Mouse (Mus musculus): ENCODE data around the gene Tpp2.

Gene Tpp2

DNA sequence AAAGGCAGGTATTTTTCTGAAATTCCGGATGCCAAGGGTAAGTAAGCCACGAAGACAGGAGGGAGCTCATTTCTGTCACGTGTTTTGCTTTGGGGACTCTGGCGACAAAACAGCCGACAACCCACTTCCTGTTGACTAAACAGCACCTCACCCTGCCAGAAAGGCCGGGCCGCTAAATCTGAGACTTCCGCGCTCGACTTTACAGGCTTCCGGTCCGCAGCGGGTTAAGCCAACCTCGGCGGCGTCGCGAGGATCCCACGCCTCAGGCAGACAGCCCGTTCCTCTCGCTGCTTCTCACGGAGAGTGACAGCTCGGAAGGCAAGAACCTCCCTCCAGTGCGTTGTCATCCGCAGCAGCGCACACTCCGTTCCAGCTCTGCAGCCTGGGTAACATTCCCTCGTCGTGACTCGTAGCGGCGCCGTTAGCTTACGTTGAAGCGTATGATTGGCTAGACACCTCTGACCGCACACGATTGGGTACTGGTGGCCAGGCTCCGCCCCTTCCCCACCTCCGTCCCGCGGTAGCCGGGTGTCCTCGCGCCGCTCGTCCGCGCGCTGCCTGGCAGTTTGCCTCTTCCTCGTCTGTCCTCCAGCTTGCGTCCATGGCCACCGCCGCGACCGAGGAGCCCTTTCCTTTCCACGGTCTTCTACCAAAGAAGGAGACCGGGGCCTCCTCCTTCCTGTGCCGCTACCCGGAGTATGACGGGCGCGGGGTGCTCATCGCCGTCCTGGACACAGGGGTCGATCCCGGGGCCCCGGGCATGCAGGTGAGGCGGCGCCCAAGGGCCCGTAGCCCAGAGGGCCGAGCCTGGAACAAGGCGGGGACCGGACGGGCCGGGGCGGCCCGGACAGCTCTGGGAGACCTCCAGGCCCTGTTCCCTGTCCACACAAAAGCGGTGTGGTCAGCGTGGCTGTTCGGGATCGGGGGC lies at the start of gene Tpp2:
Gene Tpp2, plus strand, starts transcription at position 160 of the 928 bp plus-strand sequence.
- DNase-seq, result peak; percentile 92

DNA sequence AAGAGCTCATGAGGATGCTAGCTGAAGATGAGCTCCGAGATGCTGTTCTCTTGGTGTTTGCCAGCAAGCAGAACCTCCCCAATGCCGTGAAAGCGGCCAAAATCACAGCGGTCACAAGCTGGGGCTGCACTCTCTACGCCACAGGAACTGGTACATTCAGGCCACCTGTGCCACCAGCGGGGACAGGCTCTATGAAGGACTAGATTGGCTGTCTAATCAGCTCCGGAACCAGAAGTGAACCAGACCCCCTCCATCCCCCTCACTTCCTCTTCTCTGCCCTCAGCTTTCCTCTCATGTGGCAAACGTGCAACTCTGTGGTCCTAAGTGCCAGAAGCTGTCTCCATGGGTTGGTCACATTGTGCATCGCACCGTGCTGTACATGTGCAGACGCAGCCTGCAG lies 45.1 kb upstream of the Tpp2 start:
- DNase-seq, result peak in 1 of 2 experiments; percentile 23

DNA sequence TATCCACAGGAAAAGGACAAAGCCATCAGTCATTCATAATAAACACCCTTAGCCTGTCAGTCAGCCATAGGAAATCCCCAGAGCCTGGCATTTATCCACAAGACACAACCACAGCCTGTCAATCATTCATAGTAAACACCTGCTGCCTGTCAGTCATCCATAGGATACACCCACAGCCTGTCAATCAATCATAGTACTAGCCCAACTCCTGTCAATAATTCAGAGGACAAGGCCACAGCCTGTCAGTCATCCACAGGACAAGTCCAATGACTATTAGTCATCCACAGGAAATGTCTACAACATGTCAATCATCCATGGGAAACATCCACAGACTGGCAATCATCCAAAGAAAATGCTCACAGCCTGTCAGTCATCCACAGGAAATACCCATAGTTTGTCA lies 37.7 kb upstream of the Tpp2 start:
- no peak for DNase-seq

DNA sequence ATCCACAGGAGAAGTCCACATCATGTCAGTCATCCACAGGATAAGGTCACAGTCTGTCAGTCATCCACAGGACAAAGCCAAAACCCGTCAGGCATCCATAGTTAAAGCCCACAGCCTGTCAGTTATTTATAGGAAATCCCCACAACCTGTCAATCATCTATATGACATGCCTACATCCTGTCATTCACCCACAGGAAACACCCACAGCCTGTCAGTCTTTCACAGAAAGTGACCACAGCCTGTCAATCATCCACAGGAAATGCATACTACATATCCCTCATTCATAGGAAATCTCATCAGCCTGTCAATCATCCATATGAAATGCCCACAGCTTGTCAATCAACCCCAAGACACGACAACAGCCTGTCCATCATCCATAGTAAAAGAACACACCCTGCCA lies 36.3 kb upstream of the Tpp2 start:
- peak; percentile 38 to 45 for DNase-seq

DNA sequence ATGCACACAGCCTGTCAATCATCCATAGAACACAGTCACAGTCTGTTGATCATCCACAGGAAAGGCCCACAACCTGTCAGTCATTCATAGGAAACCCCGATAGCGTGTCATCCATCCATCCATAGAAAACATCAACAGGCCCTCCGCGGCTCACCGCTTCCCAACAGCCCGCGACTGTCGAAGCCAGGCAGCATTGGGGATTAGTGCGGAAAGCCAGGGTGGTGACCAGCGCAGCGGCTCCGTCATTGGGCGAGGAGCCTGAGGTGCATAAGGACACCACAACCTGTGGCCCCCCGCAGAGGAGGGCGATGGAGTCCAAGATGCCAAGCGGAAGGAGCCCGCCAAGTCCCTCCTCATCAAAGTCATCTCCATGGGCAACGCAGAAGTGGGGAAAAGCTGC lies 35.5 kb upstream of the Tpp2 start:
- DNase-seq, result no peak

DNA sequence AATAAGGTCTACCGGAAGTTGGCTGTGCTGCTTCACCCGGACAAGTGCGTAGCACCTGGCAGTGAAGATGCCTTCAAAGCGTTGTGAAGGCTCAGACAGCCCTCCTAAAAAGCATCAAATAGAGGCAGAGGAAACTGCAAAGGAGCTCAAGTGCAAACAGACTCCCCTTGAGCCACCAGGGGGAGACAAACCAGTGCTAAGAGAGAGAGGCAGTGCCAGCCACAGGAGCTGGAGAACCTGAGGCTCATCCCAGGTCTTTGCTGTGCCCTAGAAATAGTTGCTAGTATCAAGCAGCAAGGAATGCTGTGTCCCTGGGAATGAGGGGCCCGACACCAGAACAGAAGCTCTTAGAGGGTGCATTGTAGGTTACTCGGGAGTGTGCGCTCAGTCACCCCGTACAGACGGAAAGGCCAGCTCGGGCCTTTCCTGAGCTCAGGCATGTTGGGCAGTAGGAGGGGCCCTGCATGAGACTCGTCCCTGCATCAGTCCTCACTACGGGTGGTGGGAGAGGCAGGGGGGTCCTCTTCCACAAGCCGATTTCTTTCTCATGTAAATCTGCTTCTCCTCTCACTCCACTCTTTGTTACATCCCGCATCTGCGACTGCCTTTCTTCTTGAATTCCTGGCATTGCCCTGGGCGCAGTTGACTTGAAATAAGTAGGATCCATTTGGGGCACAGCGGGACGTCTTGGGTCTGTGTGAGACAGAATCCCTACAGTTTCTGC lies 34.3 kb upstream of the Tpp2 start:
- DNase-seq, result peak; percentile 82 to 84

DNA sequence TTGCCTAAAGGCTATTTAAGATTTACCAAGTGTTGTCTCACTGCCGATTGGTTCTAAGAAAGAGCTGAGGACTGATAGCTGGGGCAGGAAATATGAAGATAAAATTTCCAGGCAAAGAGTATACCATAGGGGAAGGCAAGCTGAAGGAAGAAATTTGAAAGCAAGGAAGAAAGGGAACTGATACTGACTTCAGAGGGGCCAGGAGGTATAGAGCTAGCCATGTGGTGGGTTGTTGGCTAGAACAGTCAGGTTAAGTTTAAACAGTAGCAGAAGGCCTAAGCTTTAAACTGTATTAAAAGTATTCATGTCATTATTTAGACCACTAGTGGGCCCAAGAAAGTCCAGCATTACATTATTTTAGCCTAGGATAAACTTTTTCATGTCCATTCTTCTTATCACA lies 31.0 kb upstream of the Tpp2 start:
- no peak for DNase-seq

DNA sequence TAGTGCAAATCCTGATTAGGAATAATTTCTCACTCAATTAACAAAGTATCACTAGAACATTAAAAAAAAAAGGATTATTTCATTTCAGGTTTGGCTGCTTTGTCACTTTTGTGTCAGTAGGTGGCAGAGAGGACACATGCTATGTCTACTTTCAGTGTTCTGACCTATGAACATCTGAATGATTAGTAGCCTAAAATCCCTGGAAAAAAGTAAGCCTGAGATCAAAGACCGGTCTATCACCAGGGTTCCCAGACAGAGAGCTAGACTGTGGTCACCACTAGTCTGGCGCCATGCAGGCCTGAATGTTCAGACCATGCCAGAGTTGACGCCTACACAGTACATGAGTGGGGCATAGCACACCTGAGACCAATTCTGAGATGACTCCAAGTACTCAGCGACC lies 30.6 kb upstream of the Tpp2 start:
- peak in 1 of 2 experiments; percentile 22 for DNase-seq

DNA sequence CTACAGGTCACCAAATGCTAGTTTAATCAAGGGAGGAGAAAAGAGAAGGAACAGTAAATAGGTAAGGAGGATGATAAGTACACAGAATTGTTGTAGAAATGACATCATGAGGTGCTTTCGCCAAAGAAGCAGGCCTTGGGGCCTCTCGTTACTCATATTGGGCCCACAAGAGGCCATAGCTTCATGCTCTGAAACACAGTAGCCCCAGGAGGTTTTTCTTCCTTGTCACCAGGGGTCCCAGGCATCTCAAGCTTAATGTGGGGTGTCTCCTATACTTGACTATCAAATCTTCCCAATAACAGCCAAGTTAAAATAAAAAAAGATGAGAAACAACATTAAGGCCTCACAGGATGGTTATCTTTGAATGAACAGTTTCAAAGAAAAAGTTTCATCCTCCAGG lies 18.0 kb upstream of the Tpp2 start:
- no peak for DNase-seq

DNA sequence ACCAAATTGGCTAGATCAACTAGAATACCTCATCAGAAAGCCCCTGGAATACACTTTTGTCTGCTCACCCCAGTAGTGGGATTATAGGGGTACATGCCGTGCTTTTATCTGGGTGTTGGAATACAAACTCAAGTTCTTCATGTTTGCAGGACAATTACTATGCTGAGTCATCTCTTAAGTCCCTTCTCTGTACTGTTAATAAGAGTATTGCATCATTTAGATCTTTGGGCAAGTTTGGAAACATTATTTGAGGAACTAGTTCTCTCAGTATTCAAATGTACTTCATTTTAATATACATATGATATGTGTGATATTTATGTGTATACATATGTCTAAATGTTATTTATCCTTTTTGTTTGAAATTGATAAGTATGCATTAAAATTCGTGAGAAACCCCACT lies 16.6 kb upstream of the Tpp2 start:
- DNase-seq, result no peak

DNA sequence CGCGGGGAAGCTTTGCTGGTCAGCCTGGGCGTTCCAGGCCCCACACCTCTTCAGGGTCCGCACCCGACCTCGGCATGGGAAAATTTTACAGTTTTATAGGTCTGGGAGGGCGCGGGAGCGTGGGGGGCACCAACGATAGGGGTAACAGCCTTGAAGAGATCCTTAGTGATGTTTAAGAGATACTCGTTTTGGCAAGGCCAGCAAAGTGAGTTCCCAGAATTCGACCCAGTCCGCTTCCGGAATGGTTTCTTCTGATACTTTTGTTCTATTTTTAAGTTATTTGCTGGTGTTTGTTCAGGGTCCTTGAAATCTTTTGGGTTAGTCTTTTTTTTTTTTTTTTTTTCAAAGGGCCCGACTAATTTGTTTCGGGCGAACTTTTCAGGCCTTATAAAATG lies 966 bp downstream of the Tpp2 start:
- no peak for DNase-seq

DNA sequence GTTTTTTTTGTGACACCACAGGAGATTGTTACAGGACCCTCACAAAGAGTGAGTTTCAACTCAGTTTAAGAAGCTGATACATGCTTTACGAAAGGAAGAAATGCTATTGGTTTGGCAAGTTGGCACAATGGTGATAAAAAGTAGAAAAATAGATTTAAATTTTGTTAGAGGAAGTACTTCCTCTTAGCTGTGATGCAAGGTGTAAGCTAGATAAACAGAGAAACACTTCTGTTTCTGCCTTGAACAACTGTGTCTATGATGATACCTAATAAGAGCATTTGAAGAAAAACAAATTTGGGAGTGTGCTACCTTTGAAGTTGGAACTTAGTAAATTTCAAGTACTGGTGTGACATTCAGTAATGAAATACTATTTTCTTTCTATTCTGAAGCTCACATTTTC lies 5.9 kb downstream of the Tpp2 start:
- no peak for DNase-seq

DNA sequence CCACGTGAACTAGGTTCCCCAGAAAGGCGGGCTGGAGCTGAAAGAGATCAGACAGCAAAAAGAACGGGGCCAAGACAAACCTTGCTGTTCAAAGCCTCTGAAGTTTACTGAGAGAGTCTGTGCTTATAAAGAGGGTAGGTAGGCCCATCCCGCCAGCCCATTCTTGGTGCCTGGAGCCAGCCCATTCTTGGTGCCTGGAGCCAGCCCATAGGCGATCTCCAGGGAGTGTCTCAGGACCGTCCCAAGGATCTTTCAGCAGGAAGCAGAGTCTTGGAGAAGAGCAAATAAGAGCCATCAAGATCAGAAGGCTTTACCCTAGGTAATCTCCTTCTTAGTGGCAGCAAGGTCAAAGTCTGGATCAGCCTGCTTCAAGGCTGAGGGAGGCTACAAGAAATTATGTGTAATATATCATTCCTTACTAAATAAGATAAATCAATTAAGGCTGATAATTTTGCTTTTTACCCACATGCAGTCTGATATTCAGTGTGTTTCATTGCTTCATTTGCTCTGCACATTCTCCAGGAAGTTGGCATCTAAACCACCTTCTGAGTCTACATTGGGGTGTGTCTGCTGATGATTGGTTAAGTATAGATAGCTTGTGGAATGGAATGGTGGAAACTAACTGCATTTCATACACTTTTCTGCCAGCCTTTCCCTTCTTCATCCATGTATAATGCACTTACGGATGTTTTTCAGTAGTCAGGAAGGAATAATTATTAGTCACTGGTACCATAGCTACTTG lies 8.2 kb downstream of the Tpp2 start:
- DNase-seq, result no peak

DNA sequence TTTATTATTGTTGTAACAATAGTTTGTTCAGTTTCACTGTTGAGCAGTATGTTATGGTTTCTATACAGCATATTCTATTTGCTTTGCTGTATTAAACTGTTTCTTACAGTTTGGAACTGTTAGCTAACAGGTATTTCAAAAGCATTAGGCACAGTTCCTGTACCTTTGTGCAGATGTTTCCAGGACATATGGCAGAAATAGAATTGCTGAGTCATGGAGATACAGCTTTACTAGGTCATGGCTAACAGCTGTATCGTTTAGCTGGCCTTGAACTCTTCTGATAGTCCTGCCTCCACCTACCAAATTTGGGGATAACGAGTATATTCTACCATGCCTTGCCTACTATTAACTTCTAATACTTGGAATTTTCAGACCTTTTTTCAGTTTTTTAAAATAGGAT lies 9.4 kb downstream of the Tpp2 start:
- no peak for DNase-seq

DNA sequence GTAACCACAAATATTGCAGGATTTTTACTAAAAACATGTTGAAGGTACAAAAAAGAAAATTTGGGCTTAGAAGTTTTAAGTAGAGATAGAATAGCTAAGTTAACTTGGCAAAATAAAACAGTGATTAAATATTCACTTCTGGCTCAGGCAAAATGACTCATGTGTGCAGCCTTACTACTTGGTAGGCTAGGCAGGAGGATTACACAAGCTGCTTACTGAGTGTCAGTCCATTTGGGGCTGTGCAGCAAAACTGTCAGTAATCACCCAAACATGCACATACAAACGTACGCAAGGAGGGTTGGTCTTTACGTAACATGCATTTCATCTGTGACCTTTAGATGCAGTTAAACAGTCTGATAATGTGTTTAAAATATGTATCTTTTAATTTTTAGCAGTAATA lies 20.2 kb downstream of the Tpp2 start:
- DNase-seq, result no peak

DNA sequence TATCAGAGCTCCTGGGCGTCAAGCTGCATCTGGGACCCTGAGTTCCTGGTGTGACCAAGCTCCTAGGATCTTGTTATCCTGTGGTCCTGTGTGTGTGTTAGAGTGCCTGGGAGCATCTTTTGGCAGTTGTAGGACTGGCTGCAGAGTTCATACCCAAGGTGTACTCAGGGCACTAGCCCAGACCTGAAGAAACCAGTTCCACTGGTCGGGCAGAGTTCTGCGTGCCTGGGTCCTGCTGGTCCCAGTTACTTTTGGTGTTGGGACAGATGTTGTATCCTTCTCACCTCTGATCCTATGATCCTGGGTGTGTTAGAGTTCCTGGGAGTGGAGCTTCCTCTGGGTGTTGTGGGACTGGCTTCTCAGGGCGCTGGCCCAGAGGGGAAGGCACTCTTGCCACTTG lies 30.9 kb downstream of the Tpp2 start:
- DNase-seq, result no peak

DNA sequence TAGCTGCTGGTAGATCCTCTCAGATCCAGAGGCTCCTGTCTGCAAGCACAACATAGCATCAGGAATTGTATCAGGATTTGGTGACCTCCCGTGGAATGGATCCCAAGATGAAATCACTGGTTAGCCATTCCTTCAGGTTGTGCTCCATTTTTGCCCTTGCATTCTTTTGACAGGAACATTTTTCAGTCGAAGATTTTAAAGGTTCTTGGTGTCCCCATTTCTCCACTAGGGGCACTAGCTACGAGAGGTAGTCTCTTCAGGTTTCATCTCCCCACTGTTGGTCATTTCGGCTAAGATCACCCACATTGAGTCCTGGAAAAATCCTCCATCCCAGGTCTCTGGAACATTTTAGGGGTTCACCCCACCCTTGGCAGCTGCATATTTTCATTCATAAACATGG lies 33.3 kb downstream of the Tpp2 start:
- DNase-seq, result peak; percentile 20 to 25

DNA sequence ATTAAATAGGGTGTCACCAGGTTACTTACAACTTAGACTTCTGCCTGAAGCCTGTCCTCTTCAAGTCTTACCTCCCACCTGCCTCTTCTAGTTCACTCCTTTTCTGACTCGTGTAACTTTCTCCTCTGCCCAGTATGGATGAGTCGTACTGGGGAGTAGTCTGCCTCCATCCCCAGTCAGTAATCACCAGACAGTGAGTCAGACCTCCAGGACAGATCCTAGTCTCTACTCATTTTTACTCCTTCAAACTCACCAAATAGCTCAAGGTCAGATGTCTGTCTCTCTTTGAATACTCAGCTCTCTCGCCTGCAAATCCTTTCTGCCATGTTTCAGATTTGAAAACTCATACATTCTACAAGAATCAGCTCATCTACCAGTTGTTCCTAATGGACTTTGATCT lies 35.9 kb downstream of the Tpp2 start:
- DNase-seq, result no peak

DNA sequence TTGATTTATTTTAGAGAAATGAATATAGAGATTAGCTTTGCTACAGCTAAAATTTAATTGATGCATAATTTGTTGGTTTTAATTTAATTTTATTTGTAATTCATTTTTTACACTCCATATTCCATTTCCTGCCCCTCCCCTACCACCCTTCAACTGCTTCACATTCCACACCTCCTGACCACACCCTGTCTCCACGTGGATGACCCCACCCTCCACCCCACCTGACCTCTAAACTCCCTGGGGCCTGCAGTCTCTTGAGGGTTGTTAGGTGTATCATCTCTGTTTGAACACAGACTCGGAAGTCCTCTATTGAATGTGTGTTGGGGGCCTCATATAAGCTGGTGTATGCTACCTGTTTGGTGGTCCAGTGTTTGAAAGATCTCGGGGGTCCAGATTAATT lies 37.6 kb downstream of the Tpp2 start:
- DNase-seq, result no peak

DNA sequence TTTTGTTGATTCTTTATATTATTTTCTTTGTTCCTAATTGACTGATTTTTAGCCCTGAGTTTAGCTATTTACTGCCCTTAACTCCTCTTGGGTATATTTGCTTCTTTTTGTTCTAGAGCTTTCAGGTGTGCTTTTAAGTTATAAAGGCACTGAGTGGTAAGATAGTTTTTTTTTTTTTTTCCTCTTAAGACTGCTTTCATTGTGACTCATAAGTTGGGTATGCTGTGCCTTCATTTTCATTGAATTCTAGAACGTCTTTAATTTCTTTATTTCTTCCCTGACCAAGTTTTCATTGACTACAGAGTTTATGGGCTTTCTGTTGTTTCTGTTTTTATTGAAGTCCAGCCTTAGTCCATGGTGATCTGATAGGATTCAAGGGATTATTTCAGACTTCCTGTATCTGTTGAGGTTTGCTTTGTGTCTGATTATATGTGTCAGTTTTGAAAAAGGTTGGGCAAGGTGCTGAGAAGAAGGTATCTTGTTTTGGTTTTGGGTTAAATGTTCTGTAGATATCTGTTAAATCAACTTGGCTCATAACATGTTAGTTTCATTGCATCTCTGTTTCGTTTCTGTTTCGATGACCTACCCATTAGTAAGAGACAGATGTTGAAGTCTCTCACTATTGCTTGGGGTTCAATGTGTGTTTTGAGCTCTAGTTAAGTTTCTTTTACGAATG lies 63.6 kb downstream of the Tpp2 start:
- no peak for DNase-seq

DNA sequence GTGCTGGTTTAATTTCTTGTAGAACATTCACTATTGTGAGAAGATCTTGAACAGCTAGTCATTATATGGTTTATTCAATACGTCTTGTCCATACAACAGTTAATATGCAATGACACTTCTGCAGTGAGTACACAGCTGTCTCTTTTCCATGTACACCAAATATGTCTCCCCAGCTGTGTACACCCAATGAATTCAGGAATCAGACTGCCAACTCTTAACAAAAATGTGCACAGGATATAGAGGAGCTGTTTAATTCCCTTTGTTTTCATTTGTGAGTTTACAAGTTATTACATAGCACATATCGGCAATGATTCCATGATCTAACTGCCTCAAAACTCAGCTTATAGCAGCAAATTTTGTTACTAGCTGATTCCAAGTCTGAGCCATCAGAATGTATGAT lies 71.1 kb downstream of the Tpp2 start:
- DNase-seq, result no peak

DNA sequence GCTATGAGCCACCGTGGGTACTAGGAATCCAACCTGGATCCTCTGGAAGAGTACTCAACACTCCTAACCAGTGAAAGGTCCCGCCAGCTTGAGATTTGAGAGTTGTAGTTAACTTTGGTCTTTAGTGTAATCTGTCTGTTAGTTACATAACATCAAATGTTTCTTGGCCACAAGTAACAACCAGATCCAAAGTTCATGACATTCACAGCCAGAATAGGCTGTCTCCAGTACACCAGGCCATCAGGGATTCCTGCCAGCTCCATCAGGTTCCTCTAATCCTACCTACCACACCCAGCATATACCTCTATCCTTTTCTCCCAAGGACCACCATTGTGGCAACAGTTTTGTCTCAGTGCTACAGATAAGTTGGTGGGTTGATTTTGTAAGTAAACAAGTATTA lies 82.1 kb downstream of the Tpp2 start:
- no peak for DNase-seq

DNA sequence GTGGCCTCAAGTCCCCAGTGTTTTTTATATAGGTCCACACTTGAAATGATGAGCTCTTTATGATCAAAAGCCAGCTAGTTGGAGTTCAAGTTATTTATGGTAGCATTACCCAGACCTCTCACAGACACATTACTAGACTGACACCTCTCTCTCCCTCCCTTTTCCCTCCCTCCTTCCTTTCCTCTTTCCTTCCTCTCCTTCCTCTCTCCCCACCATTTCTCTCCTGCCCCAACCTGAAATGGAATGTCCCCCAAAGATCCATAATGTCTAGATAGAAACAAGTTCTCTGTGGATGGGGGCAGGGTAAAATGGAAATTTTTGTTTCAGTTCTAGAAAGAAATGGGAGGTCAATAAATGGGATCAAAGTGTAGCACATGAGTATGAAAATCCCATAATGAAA lies 86.5 kb downstream of the Tpp2 start, which contains the start of gene Mettl21c:
Gene Mettl21c, minus strand, starts transcription at position 101 of the 400 bp plus-strand sequence.
- DNase-seq, result no peak

Data from B cell, adult 2 months (primary cell).